8 mouse cellular contexts compared by ENCODE assay signal in genomic region chr12:72082370-72082769, GRCm38 (mm10). TPM values are rescaled to one million over a fixed set of nuclear protein-coding genes. Genes with fewer than 3 reads are reported as not detected.
DNase-seq lines count a peak whose midpoint lies in the region; ATAC-seq and TF ChIP-seq lines count a peak whose summit lies in the region.

No protein-coding gene starts in this region.

- no peak for TF ChIP-seq EP300 in heart, postnatal 0 days (IDR thresholded peaks at IDR 0.05; ENCODE audit: low read depth)

- peak overlapping the region; percentile 45 for H3K9ac ChIP-seq in heart, postnatal 0 days (replicated peaks; ENCODE audit: low read depth, low read length)
- no peak overlapping the region for H3K9ac ChIP-seq in midbrain, embryonic 15.5 days

- H3K9me3 ChIP-seq in heart, postnatal 0 days (replicated peaks; ENCODE audit: control insufficient read depth, low read length): no peaks in the 10 kb centered on the region
- no peaks in the 10 kb centered on the region for H3K9me3 ChIP-seq in midbrain, embryonic 15.5 days

- H3K4me1 ChIP-seq in heart, postnatal 0 days (ENCODE audit: control insufficient read depth, insufficient read depth): peaks cover 5% of the 10 kb centered on the region; the same call in 1 of the 2 replicates
- peaks cover 30% of the 10 kb centered on the region for H3K4me1 ChIP-seq in midbrain, embryonic 15.5 days

- no peak for ATAC-seq in heart, postnatal 0 days (ENCODE audit: insufficient read depth, low read depth)
- ATAC-seq in midbrain, embryonic 15.5 days (replicated peaks): no peak

- peak; percentile 24 for DNase-seq in ovary, adult 18-20 months (ENCODE audit: low spot score)
- no peak for DNase-seq in ovary, postnatal 10 days (ENCODE audit: low spot score)
- DNase-seq in heart, postnatal 0 days (ENCODE audit: low spot score): peak; percentile 21
- peak; percentile 43 to 60 for DNase-seq in kidney, postnatal 36 days
- DNase-seq in layer of hippocampus, postnatal 36 days: no peak
- DNase-seq in spleen, postnatal 4 days (ENCODE audit: low spot score in 2 of 2): no peak
- no peak for DNase-seq in layer of hippocampus, adult 2 months (ENCODE audit: low spot score in 2 of 2)

- no peak for TF ChIP-seq CTCF in heart, postnatal 0 days (IDR thresholded peaks at IDR 0.05; ENCODE audit: low read depth)
- TF ChIP-seq CTCF in layer of hippocampus, adult 2 months (conservative IDR thresholded peaks at IDR 0.05): no peak

- 21% methylated on average over 18 of the region's 18 CpGs for WGBS in heart, postnatal 0 days
- 31% methylated on average over 18 of the region's 18 CpGs for WGBS in midbrain, embryonic 15.5 days

- no peaks in the 10 kb centered on the region for H3K36me3 ChIP-seq in heart, postnatal 0 days (replicated peaks; ENCODE audit: control insufficient read depth, insufficient read depth, low read length)
- H3K36me3 ChIP-seq in midbrain, embryonic 15.5 days (replicated peaks): no peaks in the 10 kb centered on the region

- H3K4me3 ChIP-seq in heart, postnatal 0 days (ENCODE audit: low read depth, low read length): 0 out of 2 replicates have a peak overlapping the region, but pooled peaks have one; percentile 8
- 0 out of 2 replicates have a peak overlapping the region, but pooled peaks have one; percentile 6 for H3K4me3 ChIP-seq in midbrain, embryonic 15.5 days
- H3K4me3 ChIP-seq in layer of hippocampus, adult 2 months: no peak overlapping the region

- H3K4me2 ChIP-seq in heart, postnatal 0 days (ENCODE audit: low read depth, low read length): peak overlapping the region; percentile 51
- H3K4me2 ChIP-seq in midbrain, embryonic 15.5 days: peak overlapping the region; percentile 38

- H3K27me3 ChIP-seq in heart, postnatal 0 days (ENCODE audit: control insufficient read depth, insufficient read depth, low read length): no peaks in the 10 kb centered on the region
- no peaks in the 10 kb centered on the region for H3K27me3 ChIP-seq in midbrain, embryonic 15.5 days (replicated peaks)

- H3K27ac ChIP-seq in heart, postnatal 0 days (ENCODE audit: low read depth): no peak overlapping the region; the same call in 1 of the 2 replicates
- no peak overlapping the region for H3K27ac ChIP-seq in midbrain, embryonic 15.5 days
- H3K27ac ChIP-seq in layer of hippocampus, adult 2 months: no peak overlapping the region

RNA-seq across cellular contexts. Expression of gene L3hypdh, which starts 2.9 kb away (rescaled TPM):
- total RNA-seq in heart, postnatal 0 days (2014; rRNA removed; ENCODE audit: low replicate concordance): 15.7 and 19.1 TPM in 2 replicates
- 18.0 and 19.8 TPM in 2 replicates for polyA plus RNA-seq in heart, postnatal 0 days (2015; fragmentation: Nextera tagmentation; extraction: Ambion mirVana)
- polyA plus RNA-seq in midbrain, embryonic 15.5 days (2015; fragmentation: Nextera tagmentation; extraction: Ambion mirVana): 10.7 and 11.8 TPM in 2 replicates
- total RNA-seq in layer of hippocampus, postnatal 36 days (2021): 1 to 10 TPM; 2.8 to 2.9 TPM
- 1 to 10 TPM; 3.0 to 3.5 TPM for total RNA-seq in layer of hippocampus, adult 2 months (2021)

RNA-seq across cellular contexts. Expression of gene Jkamp, which starts 3.0 kb away (rescaled TPM):
- total RNA-seq in heart, postnatal 0 days (2014; rRNA removed; ENCODE audit: low replicate concordance): 47.9 and 78.1 TPM in 2 replicates
- polyA plus RNA-seq in heart, postnatal 0 days (2015; fragmentation: Nextera tagmentation; extraction: Ambion mirVana): 74.9 and 75.6 TPM in 2 replicates
- polyA plus RNA-seq in midbrain, embryonic 15.5 days (2015; fragmentation: Nextera tagmentation; extraction: Ambion mirVana): 129 and 135 TPM in 2 replicates
- 10 to 100 TPM; 52.5 to 52.9 TPM for total RNA-seq in layer of hippocampus, postnatal 36 days (2021)
- total RNA-seq in layer of hippocampus, adult 2 months (2021): 10 to 100 TPM; 47.8 to 52.6 TPM

RNA-seq across cellular contexts. Expression of gene Gpr135, which starts 11.4 kb away (rescaled TPM):
- total RNA-seq in heart, postnatal 0 days (2014; rRNA removed; ENCODE audit: low replicate concordance): 0.39 TPM in 1 of 2 replicates, not detected in the other
- polyA plus RNA-seq in heart, postnatal 0 days (2015; fragmentation: Nextera tagmentation; extraction: Ambion mirVana): 0.27 and 0.37 TPM in 2 replicates
- 7.6 and 7.8 TPM in 2 replicates for polyA plus RNA-seq in midbrain, embryonic 15.5 days (2015; fragmentation: Nextera tagmentation; extraction: Ambion mirVana)
- total RNA-seq in layer of hippocampus, postnatal 36 days (2021): 10 to 100 TPM; 10.9 to 12.1 TPM
- 10 to 100 TPM; 13.5 TPM for total RNA-seq in layer of hippocampus, adult 2 months (2021)

Comparison
In these comparisons a context has a peak if more than half of its experiments do, and no peak if none do; other contexts are left out.
1. DNase-seq: peak in ovary, adult 18-20 months (single experiment), heart, postnatal 0 days (single experiment) and kidney, postnatal 36 days (2 of 2); none in ovary, postnatal 10 days (single experiment), layer of hippocampus, postnatal 36 days (0 of 2), spleen, postnatal 4 days (0 of 2) and layer of hippocampus, adult 2 months (0 of 2).